Mouse (Mus musculus) liver, adult (tissue): Measurements from ENCODE around the gene Ssbp2.

Experiments
- GATA4 ChIP-seq: IDR thresholded peaks from 2 replicates; pipeline ENCODE4 v1.6.1; 2014; ENCODE audit warnings: mild to moderate bottlenecking, low read length; ENCODE audit not compliant: insufficient replicate concordance

Ssbp2 gene

DNA sequence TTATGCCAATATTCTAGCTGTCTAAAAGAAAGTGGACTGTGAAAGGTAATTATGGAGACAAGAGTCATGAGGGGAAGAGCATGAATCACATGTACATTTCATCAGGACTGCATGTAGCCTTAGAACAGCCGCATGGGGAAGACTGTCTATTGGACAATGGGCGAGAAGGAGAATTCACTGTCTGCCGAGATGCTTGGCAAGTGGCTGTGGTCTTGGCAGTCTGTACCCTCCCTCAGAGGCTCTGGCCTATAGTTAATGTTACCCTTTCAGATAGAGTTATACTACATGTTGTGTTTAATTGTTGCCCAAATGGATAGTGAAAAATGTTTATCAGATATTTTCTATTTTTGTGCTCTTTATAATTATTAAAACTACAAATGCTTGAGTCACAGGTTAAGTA lies 156.0 kb downstream of the Ssbp2 start:
- no peak for TF ChIP-seq GATA4

DNA sequence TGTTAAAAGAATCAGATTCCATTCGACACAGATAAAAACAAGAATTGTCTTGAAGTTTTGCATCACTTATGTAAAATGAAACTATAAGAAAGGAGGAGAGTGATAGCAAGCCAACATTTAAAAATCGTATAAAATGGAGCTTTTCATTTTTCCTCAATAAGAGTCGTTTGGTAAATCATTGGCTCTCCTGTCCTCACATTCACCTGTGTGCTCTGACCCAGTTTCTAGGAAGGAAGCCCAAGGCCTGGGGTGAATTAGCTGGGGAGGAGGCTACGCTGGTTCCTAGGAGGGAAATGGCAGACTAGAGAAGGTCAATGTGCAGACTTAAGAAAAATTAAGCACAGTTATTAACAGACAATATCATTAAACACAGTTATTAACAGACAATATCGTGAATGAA lies 156.8 kb downstream of the Ssbp2 start:
- TF ChIP-seq GATA4, result no peak

DNA sequence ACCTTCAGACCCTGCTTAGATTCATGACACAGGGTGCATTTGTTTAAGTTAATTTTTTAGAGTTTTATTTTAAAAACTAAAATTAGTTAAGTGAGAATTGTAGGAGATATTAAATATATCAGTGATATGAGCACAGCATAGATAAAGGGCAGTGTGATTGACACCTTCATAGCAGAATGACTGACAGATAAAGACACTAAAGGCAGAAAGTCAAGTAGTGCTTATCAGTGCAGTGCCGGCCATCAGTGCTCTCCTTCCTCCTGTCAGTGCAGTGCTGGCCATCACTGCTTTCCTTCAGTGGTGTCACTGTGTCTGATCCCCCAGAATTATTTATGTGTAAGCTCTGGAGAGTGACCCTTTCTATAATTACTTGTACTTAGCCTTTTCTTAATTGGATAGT lies 159.3 kb downstream of the Ssbp2 start:
- TF ChIP-seq GATA4, result no peak

- no peak for TF ChIP-seq GATA4
These were observed 160.5 kb downstream of the Ssbp2 start for GRCm38 (mm10) chr13:91620541-91620940.

DNA sequence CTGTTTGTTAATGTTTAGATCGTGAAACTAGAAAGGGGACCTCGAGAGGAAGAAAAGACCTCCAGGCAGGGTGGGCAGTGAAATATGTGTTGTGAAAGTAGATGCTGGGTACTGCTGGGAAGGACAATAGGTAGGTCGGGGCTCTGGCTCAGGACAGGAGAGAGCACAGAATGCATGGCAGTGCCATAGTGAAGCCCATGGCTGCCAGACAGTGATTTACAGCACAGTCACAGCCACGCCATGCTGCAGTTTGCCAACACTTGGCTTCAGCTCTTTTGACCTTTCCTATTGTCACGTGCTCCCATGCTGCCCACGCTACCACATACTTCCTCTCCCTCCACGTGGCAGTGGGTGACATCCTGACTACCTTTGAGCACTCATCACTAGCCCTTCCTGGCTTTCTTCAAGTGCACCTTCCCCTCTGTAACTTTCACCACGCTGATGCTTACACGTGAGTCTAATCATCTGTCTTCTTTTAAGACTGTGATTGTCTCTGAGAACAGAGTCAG lies 171.3 kb downstream of the Ssbp2 start:
- no peak for TF ChIP-seq GATA4

DNA sequence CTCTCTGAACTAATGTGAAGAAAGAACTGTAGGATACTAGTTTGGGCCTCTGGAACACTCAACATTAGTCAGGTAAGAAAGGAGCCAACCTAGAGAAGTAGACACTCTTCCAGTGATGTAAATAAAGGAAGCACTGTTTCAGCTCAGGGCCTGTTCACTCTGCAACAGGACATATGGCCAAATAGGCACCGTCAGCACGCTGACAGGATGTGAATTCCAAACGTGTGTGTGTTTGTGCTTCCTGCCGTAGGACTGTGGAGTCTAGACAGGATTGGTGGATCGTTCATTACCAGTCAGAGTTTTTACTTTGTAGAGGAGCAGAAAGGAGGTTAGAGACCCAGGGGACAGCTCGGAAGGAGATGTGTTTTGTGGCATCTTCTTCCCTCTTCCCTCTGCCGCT lies 174.0 kb downstream of the Ssbp2 start:
- no peak for TF ChIP-seq GATA4

DNA sequence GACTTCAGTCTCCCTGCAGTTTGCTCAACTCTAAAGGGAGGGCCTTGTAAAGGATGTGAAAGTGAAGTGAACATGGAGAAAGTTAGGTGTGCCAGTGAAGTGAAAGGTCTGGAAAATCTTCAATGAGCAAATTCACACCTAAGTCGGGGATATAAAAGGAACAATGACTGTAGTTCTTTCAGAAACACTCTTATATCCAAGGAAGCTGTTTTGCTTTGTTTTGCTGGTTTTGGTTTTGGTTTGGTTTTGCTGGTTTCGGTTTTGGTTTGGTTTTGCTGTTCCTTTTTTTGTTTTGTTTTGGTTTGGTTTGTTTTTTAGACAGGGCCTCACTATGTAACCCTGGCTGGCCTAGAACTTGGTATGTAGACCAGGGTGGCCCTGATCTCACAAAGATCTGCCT lies 175.9 kb downstream of the Ssbp2 start:
- no peak for TF ChIP-seq GATA4

- TF ChIP-seq GATA4, result no peak
These were observed 176.7 kb downstream of the Ssbp2 start for GRCm38 (mm10) chr13:91636814-91637213.

- no peak for TF ChIP-seq GATA4
These were observed 178.8 kb downstream of the Ssbp2 start for GRCm38 (mm10) chr13:91638836-91639235.

- TF ChIP-seq GATA4, result no peak
These were observed 180.1 kb downstream of the Ssbp2 start for GRCm38 (mm10) chr13:91640219-91640618.

GRCm38 (mm10) chr13:91648240-91648639 lies 188.2 kb downstream of the Ssbp2 start:
- no peak for TF ChIP-seq GATA4

- TF ChIP-seq GATA4, result no peak
These were observed 189.8 kb downstream of the Ssbp2 start for GRCm38 (mm10) chr13:91649926-91650325.

DNA sequence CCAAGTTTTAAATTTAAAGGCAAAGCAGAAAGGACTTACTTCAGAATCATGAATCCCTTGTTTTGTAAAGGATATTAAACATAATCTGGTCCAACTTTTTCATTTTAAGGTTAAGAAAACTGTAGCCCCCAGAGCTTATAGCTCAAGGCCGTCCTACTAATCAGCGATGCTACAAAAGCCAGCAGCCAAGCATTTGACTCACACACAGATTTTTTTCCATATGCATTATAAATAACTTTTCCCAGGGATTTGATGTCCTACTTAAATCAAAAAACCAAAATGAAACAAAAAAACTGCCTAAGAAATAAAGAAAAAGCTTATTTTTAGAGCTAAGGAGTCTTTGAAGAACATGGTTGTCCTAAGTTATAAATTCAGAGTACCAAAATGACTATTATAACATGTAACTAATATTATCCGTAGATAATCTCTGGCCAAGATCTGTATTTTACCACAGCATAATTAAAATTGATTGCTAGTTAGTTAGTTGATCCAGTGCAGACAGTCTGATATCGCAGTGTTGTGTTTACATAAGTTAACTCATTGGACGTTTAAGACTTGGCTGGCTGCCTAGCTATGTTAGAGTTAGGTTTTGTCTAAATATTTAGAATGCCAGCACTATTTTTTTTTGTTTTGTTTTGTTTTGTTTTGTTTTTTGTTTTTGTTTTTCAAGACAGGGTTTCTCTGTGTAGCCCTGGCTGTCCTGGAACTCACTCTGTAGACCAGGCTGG lies 201.1 kb downstream of the Ssbp2 start:
- no peak for TF ChIP-seq GATA4

DNA sequence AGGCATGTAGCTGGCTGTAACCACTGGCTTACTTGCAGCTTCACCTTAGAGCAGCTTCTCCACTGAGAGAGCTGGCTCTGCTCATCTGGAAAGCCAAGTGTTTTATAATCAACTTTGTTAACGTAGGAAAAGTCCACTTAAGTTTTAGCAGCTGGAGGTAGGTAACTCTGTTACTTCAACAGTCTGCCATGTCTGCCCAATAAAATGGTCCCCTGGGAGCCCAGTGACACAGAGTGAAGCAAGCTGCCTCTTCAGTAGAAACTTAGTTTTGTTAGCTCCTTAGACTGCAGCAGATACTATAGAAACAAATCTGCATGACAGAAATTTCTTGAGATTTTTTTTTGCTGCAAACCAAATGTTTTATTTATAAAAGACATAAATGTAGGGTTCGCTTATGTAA lies 202.7 kb downstream of the Ssbp2 start:
- TF ChIP-seq GATA4, result no peak

GRCm38 (mm10) chr13:91673241-91673640 lies 213.2 kb downstream of the Ssbp2 start:
- no peak for TF ChIP-seq GATA4

DNA sequence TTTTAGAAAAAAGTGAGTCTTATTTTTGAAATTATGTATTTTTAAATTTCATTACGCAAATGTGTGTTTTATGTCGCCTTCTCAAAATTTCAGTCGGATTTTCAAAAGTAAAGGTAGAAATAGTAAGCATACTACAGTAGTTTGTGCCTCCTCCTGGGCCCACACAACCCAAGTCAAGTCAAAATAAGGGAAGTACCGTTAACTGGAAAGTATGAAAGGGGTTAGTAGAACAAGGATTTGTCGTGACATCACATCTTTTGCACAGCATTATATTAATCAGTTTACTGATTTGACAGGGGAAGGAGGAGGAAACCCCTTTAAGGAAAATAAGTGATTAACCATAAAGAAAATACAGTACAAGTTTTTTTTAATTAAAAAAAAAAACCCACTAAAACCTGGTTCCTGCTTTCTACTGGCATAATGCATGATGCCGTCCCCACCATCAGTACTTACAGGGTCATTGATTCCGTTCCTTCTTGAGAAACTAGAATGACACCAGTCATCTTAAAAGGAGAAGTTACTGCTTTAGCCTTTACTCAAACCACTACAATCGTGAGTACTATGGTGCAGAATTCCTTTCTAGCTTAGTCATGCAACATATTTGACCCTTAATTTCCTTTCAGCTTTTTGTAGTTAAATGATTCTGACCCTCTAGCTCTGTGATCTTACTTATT lies 220.8 kb downstream of the Ssbp2 start:
- no peak for TF ChIP-seq GATA4

DNA sequence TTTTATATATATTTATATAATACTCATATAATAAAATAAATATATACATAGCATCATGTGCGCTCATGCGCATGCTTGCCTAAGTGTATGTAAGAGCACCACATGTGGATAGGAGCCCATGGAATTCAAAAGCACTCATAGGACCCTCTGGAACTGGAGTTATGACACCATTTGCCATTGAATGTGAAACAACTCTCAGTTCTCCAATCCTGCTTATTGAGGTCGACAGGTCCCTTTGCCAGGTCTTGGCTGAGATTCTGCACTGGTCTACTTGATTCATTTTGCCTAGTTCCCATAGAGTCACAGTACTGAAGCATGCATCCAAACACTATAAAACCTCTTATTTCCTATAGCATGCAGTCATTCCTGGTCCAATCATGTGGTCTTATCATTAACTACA lies 221.4 kb downstream of the Ssbp2 start:
- TF ChIP-seq GATA4, result no peak

- TF ChIP-seq GATA4, result no peak
These were observed 230.0 kb downstream of the Ssbp2 start for GRCm38 (mm10) chr13:91690118-91690517.
